Mouse (Mus musculus): ENCODE data around the gene Mindy1.

Mindy1 gene

GRCm38 (mm10) chr3:95281216-95282126, at the start of gene Mindy1, which contains the start of gene Prune1:
Gene Mindy1, plus strand, starts transcription at chr3:95281345.
Gene Prune1, minus strand, starts transcription at chr3:95282076.
- DNase-seq (ENCODE audit: low spot score in 2 of 2) = peak; percentile 98 to 99

GRCm38 (mm10) chr3:95232771-95233170, 48.4 kb upstream of the Mindy1 start:
- no peak for DNase-seq (ENCODE audit: low spot score in 2 of 2)

- no peak for DNase-seq (ENCODE audit: low spot score in 2 of 2)
Observed at GRCm38 (mm10) chr3:95233303-95233980, 47.7 kb upstream of the Mindy1 start.

- no peak for DNase-seq (ENCODE audit: low spot score in 2 of 2)
Observed at GRCm38 (mm10) chr3:95235386-95236301, 45.5 kb upstream of the Mindy1 start.

- DNase-seq (ENCODE audit: low spot score in 2 of 2) = no peak
Observed at GRCm38 (mm10) chr3:95237541-95238099, 43.5 kb upstream of the Mindy1 start.

GRCm38 (mm10) chr3:95239022-95239421, 42.1 kb upstream of the Mindy1 start:
- DNase-seq (ENCODE audit: low spot score in 2 of 2) = no peak

GRCm38 (mm10) chr3:95239971-95240370, 41.2 kb upstream of the Mindy1 start:
- no peak for DNase-seq (ENCODE audit: low spot score in 2 of 2)

GRCm38 (mm10) chr3:95240900-95241299, 40.2 kb upstream of the Mindy1 start:
- DNase-seq (ENCODE audit: low spot score in 2 of 2) = no peak

GRCm38 (mm10) chr3:95241498-95241897, 39.6 kb upstream of the Mindy1 start, which contains the start of gene Gm128:
Gene Gm128, minus strand, starts transcription at chr3:95241598.
- DNase-seq (ENCODE audit: low spot score in 2 of 2) = no peak

- no peak for DNase-seq (ENCODE audit: low spot score in 2 of 2)
Observed at GRCm38 (mm10) chr3:95243086-95243485, 38.1 kb upstream of the Mindy1 start.

- no peak for DNase-seq (ENCODE audit: low spot score in 2 of 2)
Observed at GRCm38 (mm10) chr3:95246465-95247231, 34.5 kb upstream of the Mindy1 start.

- no peak for DNase-seq (ENCODE audit: low spot score in 2 of 2)
Observed at GRCm38 (mm10) chr3:95247660-95248336, 33.3 kb upstream of the Mindy1 start.

GRCm38 (mm10) chr3:95250361-95250760, 30.8 kb upstream of the Mindy1 start:
- no peak for DNase-seq (ENCODE audit: low spot score in 2 of 2)

- no peak for DNase-seq (ENCODE audit: low spot score in 2 of 2)
Observed at GRCm38 (mm10) chr3:95250783-95251424, 30.2 kb upstream of the Mindy1 start, which contains the start of gene Bnipl. Gene Bnipl, minus strand, starts transcription at chr3:95251193.

- no peak for DNase-seq (ENCODE audit: low spot score in 2 of 2)
Observed at GRCm38 (mm10) chr3:95256931-95257330, 24.2 kb upstream of the Mindy1 start.

- DNase-seq (ENCODE audit: low spot score in 2 of 2) = no peak
Observed at GRCm38 (mm10) chr3:95261975-95262374, 19.2 kb upstream of the Mindy1 start.

GRCm38 (mm10) chr3:95263089-95263739, 17.9 kb upstream of the Mindy1 start:
- peak; percentile 54 to 77 for DNase-seq (ENCODE audit: low spot score in 2 of 2)

- no peak for DNase-seq (ENCODE audit: low spot score in 2 of 2)
Observed at GRCm38 (mm10) chr3:95264724-95265123, 16.4 kb upstream of the Mindy1 start.

GRCm38 (mm10) chr3:95266052-95266451, 15.1 kb upstream of the Mindy1 start:
- DNase-seq (ENCODE audit: low spot score in 2 of 2) = no peak
